Mouse (Mus musculus) fibroblast of lung, adult 2 months (primary cell): Measurements from ENCODE around the gene Mlh1.
A peak's percentile ranks its signal among the peaks of the same experiment; 100 is the strongest.

ENCODE experiments used
- DNase-seq: peaks from one replicate; pipeline ENCODE4 v3.0.0-alpha.2; 2011; ENCODE audit warnings: low read depth

Mlh1 gene

DNA sequence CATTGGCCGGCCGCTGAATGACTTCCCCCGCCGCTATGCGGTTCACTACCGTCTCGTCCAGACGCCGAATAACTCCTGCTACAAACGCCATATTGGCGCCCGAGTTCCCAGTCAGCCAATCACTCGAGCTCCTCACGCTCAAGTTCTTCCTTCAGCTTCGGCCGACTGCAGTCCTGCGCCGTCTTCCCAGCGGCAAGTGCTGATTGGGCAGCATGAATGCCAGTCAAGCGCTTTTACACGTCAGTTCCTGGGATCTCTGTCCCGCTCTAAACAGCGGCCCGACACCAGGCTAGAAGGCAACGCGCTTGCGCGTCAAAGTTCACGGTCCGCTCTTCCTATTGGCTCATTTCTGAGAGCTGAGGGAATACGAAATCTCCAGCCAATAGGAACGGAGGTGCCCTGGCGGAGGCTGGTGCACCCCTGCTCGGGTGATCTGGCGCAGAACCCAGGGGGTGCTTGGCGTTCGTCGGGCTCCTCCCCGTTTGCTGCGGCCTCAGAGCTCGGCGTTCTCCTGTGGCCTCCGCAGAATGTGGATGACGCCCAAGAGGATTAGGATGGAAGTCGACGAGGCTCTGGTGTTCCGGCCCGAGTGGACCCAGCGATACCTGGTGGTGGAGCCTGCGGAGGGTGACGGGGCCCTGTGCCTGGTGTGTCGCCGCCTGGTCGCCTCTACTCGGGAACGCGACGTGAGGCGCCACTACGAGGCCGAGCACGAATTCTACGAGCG lies at the start of gene Mlh1, which contains the start of gene Epm2aip1:
Mlh1 (minus strand) TSS at position 358 of the 727 bp plus-strand sequence.
Epm2aip1 (plus strand) TSS at position 496 of the 727 bp plus-strand sequence.
- DNase-seq = peak; percentile 100

- DNase-seq = no peak
Observed at GRCm38 (mm10) chr9:111320912-111321311, 49.3 kb upstream of the Mlh1 start.

DNA sequence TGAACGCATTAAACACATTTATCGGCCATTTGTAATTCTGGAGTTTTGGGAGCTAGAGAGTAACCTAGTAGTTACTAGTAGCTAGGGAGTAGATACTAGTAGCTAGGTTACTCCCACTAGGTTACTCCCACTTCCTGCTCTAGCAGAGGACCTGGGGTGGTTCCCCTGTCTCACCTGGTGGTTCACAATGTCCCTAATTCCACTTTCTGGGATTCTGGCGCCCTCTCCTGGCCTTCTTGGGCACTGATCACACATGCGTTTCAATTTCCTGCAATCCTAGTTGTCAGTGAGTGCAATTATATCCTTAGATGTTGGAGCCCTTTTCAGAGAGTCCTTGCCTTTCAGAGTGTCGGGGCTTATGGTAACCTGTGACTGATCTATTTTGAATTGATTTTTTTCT lies 42.6 kb upstream of the Mlh1 start:
- no peak for DNase-seq

- no peak for DNase-seq
Observed at GRCm38 (mm10) chr9:111313793-111314192, 42.2 kb upstream of the Mlh1 start.

DNA sequence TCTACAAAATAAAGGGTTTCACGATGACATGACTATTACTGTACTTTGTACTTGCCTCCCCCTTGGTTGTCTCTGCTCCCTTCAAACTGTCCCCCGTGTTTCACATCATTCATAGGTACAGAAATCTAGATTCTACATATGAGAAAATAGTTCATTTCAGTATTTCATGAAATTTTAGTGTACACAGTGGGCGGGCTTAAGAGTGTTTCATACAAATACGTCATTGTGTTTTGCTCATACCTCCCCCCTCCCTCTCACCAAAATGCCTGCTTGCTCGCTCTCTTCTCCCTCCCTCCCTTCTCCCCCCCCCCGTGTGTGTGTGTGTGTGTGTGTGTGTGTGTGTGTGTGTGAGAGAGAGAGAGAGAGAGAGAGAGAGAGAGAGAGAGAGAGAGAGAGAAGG lies 41.7 kb upstream of the Mlh1 start:
- DNase-seq = no peak

GRCm38 (mm10) chr9:111312442-111313141 lies 41.0 kb upstream of the Mlh1 start:
- no peak for DNase-seq

DNA sequence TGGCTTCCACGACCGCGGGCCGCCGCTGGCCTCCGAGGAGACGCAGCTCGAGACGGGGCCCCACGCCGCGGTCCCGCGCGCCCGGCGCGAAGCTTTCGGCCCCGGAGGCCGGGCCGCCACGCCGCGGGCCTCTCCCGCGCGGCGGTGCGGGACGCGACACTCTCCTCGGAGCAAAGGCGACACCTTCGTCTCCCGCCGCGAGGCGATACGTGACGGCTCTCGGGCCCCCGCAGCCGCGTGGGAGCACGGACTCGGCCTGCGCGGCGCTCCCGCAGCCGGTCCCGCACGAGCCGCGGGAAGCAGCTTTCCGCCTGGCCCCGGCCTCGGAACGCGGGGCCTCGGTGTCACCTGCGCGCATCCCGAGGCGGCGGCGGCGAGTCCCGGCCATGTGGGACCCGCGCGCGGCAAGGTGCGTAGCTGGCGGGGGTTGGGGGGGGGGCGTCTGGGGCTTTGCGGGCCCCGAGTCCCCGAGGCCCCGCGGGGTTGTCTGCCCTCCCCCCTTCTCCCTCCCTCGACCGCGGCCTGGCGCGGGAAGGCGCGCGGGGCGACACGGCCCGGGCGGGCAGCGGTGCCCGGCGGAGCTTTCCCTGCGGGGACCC lies 40.4 kb upstream of the Mlh1 start:
- no peak for DNase-seq

DNA sequence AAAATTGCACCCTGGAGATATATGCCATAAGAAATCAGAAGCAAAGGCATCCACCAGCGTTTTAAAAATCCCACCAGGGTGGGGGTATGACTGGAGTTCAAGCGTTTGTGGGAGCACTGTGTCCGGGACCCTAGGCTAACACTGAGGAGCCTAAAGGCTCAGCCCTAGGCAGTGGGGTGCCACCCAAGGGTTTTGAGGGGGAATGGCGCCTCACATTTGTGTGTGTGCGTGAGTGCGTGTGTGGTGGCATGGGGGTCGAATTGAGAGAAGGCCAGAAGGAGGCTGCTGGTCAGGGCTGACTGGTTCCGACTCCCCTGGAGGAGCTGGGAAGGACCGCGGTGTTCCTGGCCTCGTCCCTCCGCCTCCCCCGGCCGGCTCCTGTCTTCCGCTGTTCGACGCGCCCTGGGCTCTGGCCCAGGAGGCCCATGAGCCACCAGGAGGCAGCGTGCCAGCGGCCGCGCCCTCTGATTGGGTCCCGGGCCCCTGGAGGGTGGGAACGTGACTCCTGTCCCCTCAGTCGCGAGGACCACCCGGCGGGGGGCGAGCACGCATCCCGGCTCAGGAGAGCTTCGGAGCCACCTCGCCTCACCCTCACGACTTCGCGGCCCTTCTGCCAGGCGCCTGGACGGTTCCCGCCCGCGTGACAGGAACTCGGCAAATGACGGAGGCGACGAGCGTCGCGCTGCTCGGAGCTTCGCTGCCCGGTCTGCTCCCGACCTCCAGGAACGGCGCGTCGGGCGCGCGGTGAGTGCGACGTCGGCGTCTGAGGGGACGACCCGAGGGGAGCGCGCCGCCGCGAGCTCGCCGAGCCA lies 39.6 kb upstream of the Mlh1 start, which contains the start of gene Trank1:
Trank1 (plus strand) TSS at position 709 of the 812 bp plus-strand sequence.
- DNase-seq = no peak

DNA sequence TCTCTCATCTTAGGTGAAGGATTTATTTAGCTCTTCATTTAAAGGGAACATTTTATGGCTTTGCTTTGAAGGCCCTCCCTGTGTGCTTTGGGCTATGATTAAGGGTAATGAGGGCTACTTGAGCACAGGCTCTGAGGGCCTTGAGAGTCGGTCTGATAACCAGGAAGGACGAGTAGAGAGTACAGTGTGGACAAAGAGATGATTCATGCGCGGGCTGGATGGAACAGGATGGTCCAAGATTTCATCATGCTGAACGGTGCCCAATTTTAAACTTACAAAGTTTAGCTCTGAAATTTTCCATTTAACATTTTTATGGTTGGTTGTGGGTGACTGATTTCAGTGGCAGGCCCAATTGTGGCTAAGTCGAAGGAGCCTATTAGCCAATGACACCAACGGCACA lies 34.6 kb upstream of the Mlh1 start:
- no peak for DNase-seq

- no peak for DNase-seq
Observed at GRCm38 (mm10) chr9:111304036-111304435, 32.4 kb upstream of the Mlh1 start.

DNA sequence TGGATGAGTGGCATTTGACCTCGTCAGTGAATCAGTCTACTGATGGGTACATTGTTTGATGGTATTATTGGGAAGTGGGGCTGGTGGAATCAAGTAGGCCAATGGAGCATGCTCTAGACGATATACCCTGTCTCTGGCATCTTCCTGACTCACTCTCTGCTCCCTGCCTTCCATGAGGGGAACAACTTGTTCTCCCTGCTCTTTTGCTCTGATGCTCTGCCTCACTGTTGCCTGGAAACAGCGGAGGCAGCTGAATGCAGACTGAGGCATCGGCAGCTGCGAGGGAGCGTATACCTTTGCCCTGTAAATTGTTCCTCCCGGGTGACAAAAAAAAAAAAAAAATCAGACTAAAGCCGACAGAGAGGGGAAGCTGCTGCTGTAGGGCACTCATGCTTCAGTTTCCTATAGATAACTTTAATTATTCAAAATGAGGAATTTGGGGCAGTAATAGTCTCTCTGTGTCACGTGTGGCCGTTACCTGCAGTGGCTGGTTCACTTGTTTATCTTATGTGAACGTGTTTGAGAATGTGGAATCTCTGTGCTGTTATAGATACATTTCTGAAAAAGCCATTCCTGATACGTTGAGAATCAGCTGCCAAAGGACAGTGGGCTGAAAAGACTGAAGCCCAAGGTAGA lies 30.7 kb upstream of the Mlh1 start:
- DNase-seq = no peak

- DNase-seq = no peak
Observed at GRCm38 (mm10) chr9:111298606-111299005, 27.0 kb upstream of the Mlh1 start.

DNA sequence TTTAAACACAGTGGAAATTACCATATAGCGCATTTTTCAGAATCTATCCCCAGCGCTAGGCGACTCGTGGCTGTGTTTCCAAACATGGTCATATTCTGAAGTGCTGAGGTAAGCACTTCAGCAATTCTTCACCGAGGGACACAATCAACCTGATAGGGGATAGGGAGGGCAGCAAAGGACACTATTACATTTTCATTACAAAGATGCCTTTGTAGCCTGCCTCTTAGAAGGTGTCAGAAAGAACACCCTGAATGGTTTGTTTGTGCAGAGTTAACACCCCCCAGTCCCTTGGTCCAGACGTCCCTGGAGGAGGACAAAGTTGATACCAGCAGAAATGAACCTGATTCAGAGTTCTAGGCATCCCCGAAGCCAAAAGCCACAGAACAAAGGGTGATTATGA lies 24.8 kb upstream of the Mlh1 start:
- no peak for DNase-seq

DNA sequence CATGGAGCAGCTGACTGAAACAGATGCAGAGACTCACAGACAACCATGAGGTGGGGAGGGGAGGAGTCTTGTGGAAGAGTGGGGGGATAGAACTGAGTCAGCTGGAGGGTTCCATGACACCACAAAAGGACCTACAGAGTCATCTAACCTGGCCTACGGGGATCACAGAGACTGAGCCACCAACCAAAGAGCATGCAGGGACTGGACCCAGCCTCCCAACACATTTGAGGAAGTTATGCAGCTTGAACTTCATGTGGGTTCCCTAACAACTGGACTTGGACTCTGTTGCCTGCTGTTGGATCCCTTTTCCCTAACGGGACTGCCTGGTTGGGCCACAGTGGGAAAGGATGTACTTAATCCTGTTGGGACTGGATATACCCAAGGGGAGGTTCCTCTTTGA lies 23.7 kb upstream of the Mlh1 start:
- no peak for DNase-seq

DNA sequence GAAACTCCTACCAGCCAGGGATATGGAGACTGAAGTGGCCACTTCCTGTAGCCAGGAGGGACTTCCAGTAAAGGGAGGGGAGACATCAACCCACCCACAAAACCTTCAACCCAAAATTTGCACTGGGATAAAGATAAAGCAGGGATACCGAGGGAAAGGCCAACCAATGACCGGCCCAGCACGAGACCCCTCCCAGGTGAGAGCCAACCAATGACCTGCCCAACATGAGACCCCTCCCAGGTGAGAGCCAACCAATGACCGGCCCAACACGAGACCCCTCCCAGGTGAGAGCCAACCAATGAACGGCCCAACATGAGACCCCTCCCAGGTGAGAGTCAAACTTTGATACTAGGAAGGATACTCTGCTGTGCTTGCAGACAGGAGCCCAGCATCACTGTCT lies 23.3 kb upstream of the Mlh1 start:
- DNase-seq = no peak

- DNase-seq = no peak
Observed at GRCm38 (mm10) chr9:111293234-111293633, 21.6 kb upstream of the Mlh1 start.

- DNase-seq = no peak
Observed at GRCm38 (mm10) chr9:111290539-111291100, 19.0 kb upstream of the Mlh1 start.

DNA sequence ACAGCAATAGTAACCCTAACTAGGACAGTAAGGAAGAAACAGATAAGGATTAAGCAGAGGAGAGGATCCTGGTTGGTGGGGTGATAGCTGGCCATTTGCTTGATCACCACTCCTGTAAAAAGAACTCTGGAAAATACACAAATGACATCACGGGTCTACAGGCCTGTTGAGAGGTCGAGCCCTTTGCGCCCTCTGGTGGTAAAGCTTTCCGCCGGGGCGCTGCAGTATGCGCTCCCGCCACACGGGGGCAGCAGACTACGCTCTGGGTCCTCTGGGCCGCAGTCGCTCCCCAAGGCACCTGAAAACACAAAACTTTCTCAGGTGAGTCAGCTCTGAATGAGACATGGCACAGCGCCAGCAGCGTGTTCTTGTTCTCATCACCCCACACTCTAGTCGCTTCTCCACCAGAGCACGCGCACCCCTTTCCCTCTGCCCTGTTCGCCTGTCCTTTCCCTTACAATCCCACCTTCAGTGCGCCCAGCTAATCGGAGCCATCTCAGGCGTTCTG lies 18.3 kb upstream of the Mlh1 start:
- peak; percentile 76 for DNase-seq

GRCm38 (mm10) chr9:111289294-111289831 lies 17.8 kb upstream of the Mlh1 start:
- DNase-seq = no peak

DNA sequence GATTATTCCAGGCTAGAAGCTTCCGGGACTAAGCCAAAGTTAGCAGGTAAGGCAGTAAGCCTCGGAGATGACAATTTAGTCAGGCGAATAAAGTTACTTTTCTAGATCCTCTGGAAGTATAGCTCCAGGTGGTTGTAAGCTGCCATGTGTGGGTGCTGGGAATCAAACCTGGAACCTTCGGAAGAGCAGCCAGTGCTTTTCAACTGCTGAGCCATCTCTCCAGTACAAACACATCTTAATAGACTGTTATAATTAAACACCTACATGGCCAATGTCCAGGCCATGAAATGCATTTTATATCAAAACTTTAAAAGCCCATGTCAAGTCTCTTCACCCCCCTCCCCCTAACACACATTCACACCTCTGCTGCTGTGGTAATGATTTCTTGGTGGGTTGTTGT lies 16.4 kb upstream of the Mlh1 start:
- DNase-seq = no peak

DNA sequence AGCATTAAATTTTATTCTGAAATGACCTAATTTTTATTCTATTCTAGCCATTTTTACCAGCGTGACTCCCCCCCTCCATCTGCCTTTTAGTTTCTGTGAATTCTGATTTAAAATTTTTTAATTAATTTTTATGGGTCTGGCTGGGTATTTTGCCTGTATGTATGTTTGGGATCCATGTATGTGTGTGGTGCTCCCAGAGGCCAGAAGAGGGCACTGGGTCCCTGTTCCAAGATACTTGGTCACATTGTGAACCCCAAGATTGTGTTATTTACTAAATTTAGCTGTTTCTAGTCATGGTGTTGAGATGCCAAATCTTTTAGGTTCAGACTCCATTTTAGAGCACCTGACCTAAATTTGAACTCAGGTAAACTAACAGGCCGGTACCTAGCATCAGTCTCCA lies 14.9 kb upstream of the Mlh1 start:
- DNase-seq = no peak
